Mouse (Mus musculus): Measurements from ENCODE around the gene Clstn3. TPM values are rescaled to one million over a fixed set of nuclear protein-coding genes. Genes with fewer than 3 reads are reported as not detected.

The Clstn3 gene
- polyA plus RNA-seq, 1 experiment = 76.2 TPM

DNA sequence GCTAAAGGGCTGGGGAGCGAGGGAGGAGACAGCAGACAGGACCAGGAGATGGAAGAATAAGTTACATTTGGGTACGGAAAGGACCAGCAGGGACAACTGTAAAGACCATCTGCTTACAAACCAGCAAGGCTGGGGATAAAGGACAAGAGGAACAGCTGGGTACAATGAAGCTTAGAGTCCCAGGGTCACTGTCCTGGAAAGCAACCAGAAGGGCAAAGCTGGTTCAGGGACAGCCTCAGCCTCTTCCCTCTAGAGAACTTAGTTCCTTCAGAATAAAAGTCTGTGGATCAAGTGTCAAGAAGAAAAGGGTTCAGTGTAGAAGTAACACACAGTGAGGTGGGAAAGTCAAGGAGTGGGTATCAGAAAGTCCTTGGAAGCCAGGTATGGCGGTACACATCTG is 6.5 kb upstream of the Clstn3 start:
- Histone ChIP-seq H3K4me3 (replicated peaks) (no peak overlapping the region), H3K9me3 (no peaks in the 10 kb centered on the region), H3K27me3 (replicated peaks) (peaks cover 14% of the 10 kb centered on the region), H3K36me3 (replicated peaks; ENCODE audit: low read length) (no peaks in the 10 kb centered on the region), H3K4me1 (peaks cover 36% of the 10 kb centered on the region)
- no peak for TF ChIP-seq GATA1 (IDR thresholded peaks at IDR 0.05; ENCODE audit: borderline replicate concordance, low read length)
- TF ChIP-seq FLI1 (IDR thresholded peaks at IDR 0.05; ENCODE audit: low read length) = no peak

DNA sequence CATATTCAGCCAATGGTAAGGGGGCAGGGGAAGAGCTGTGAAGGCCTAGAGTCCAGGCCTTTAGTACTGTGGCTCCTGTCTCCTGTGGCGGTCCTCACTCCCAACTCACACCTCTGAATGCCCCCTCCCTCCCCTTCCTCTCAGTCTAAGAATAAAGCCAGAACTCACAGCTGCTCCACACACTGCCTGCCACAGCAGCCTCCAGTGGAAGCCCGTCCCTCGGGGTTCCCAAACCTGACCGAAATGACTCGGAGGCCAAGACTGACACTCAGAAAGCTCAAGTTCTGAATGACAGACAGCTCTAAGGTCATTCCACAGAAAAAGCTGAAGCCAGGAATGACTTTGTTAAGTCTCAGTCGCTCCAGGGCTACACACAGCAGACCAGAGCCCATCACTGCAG is 1.1 kb upstream of the Clstn3 start:
- Histone ChIP-seq H3K36me3 (replicated peaks; ENCODE audit: low read length) (peaks cover 21% of the 10 kb centered on the region), H3K9me3 (no peaks in the 10 kb centered on the region), H3K4me1 (peaks cover 63% of the 10 kb centered on the region), H3K27me3 (replicated peaks) (peaks cover 16% of the 10 kb centered on the region), H3K4me3 (replicated peaks) (no peak overlapping the region)
- no peak for TF ChIP-seq FLI1 (IDR thresholded peaks at IDR 0.05; ENCODE audit: low read length)
- TF ChIP-seq GATA1 (IDR thresholded peaks at IDR 0.05; ENCODE audit: borderline replicate concordance, low read length) = no peak

DNA sequence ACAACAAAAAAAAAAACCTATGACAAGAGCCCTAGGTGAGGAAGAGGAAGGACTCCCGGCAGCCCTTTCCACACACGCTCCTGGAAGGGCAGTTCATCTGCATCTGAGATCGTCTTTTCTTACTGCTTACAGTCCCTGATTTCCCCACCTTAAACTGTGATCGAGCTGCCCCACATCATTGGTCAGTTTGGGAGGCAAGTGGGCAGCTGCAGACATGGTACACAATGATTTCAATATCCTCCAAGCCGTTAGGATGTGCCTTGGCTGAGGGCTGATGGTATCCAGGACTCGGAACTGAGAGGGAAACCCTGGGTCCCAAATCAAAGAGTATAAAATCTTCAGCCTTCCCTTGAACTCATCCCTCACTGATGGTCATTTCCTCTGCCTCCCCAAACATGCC is 705 bp upstream of the Clstn3 start:
- Histone ChIP-seq H3K4me1 (peaks cover 67% of the 10 kb centered on the region), H3K4me3 (replicated peaks) (peak overlapping the region; percentile 31), H3K27me3 (replicated peaks) (peaks cover 14% of the 10 kb centered on the region), H3K9me3 (no peaks in the 10 kb centered on the region), H3K36me3 (replicated peaks; ENCODE audit: low read length) (peaks cover 25% of the 10 kb centered on the region)
- TF ChIP-seq FLI1 (IDR thresholded peaks at IDR 0.05; ENCODE audit: low read length) (no peak), GATA1 (IDR thresholded peaks at IDR 0.05; ENCODE audit: borderline replicate concordance, low read length) (no peak)

DNA sequence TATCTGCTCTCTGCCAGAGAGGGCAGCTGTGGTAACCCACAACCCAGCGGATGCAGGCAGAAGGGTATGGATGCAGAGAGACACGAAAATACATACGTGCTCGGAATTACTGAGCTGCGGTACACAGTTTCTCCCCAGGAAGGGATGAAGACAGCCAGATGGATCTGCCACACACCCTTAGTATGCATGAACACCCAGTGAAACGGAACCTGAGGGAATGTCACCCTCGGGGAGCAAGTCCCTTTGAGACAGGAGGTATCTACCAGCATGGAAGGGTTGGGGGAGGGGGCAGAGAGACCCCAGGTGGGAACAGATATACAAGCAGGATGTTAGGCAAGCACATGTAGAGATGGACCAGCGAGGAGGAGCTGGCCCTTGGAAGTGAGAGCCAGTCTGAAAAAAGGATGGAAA is 708 bp downstream of the Clstn3 start:
- H3K4me1 ChIP-seq = peaks cover 81% of the 10 kb centered on the region
- peak; percentile 30; the same call in 1 of the 2 replicates for TF ChIP-seq FLI1 (IDR thresholded peaks at IDR 0.05; ENCODE audit: low read length)
- TF ChIP-seq GATA1 (IDR thresholded peaks at IDR 0.05; ENCODE audit: borderline replicate concordance, low read length) = no peak
- H3K4me3 ChIP-seq (replicated peaks) = peak overlapping the region; percentile 93
- peaks cover 7% of the 10 kb centered on the region for H3K27me3 ChIP-seq (replicated peaks)
- peaks cover 38% of the 10 kb centered on the region for H3K36me3 ChIP-seq (replicated peaks; ENCODE audit: low read length)
- H3K9me3 ChIP-seq = no peaks in the 10 kb centered on the region

DNA sequence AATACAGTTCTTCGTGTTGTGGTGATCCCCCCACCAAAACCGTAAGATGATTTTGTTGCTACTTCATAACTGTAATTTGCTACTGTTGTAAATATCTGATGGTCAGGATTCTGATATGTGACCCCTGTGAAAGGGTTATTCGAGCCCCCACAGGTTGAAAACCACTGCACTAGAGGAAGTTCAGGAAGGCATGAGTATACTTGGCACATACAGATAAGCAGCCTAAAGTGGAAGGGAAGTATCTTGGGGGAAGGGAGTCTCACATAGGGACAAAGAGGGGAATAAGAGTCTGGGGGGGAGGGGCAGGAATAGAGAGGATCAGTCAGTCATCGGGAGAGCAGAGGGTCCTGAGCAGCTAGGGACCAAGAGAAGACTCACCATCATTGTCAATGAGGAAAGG is 5.2 kb downstream of the Clstn3 start:
- no peaks in the 10 kb centered on the region for H3K9me3 ChIP-seq
- peaks cover 68% of the 10 kb centered on the region for H3K4me1 ChIP-seq
- no peak for TF ChIP-seq FLI1 (IDR thresholded peaks at IDR 0.05; ENCODE audit: low read length)
- TF ChIP-seq GATA1 (IDR thresholded peaks at IDR 0.05; ENCODE audit: borderline replicate concordance, low read length) = no peak
- peaks cover 78% of the 10 kb centered on the region for H3K36me3 ChIP-seq (replicated peaks; ENCODE audit: low read length)
- H3K27me3 ChIP-seq (replicated peaks) = peaks cover 9% of the 10 kb centered on the region
- peak overlapping the region; percentile 5 for H3K4me3 ChIP-seq (replicated peaks)

DNA sequence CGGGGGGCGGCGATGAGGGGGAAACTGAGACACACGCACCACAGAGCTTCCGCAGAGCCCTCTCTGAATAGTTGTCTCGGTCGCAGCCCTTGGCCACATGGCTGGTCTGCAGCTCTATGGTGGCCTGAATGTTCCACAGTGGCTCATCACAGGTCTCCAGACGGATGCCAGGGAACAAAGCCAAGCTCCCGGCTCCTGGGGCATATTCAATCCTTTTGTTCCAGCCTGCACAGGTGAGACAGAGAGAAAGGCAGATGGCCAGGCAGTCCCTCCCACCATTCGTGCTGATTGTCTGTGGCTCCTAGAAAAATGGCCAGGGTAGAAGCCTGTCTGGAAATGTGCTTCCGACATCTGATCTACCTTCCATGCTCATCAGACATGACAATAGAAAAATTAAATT is 6.1 kb downstream of the Clstn3 start:
- Histone ChIP-seq H3K9me3 (no peaks in the 10 kb centered on the region), H3K27me3 (replicated peaks) (peaks cover 7% of the 10 kb centered on the region), H3K36me3 (replicated peaks; ENCODE audit: low read length) (peaks cover 83% of the 10 kb centered on the region), H3K4me3 (replicated peaks) (no peak overlapping the region), H3K4me1 (peaks cover 59% of the 10 kb centered on the region)
- no peak for TF ChIP-seq GATA1 (IDR thresholded peaks at IDR 0.05; ENCODE audit: borderline replicate concordance, low read length)
- no peak for TF ChIP-seq FLI1 (IDR thresholded peaks at IDR 0.05; ENCODE audit: low read length)

DNA sequence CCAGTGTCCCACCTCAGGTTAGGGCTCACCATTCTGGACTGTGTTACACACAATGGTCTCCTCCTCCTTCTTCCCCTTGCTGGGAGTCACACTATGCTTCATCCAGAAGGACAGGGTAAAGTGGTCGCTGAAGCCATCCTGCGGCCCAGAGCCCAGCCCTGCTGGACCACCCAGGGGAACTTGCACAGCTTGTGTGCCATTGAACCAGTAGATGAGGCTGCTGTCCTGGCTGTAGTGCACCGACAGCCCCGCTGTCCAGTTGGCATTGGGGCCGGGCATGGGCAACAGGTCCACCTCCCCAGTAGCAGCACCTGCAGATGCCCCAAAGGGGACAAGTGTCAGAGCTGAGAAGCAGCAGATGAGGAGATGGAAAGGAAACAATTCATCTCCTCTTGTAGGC is 6.8 kb downstream of the Clstn3 start:
- H3K36me3 ChIP-seq (replicated peaks; ENCODE audit: low read length) = peaks cover 89% of the 10 kb centered on the region
- no peak overlapping the region for H3K4me3 ChIP-seq (replicated peaks)
- no peaks in the 10 kb centered on the region for H3K9me3 ChIP-seq
- H3K4me1 ChIP-seq = peaks cover 56% of the 10 kb centered on the region
- TF ChIP-seq FLI1 (IDR thresholded peaks at IDR 0.05; ENCODE audit: low read length) = no peak
- no peak for TF ChIP-seq GATA1 (IDR thresholded peaks at IDR 0.05; ENCODE audit: borderline replicate concordance, low read length)
- H3K27me3 ChIP-seq (replicated peaks) = peaks cover 5% of the 10 kb centered on the region

DNA sequence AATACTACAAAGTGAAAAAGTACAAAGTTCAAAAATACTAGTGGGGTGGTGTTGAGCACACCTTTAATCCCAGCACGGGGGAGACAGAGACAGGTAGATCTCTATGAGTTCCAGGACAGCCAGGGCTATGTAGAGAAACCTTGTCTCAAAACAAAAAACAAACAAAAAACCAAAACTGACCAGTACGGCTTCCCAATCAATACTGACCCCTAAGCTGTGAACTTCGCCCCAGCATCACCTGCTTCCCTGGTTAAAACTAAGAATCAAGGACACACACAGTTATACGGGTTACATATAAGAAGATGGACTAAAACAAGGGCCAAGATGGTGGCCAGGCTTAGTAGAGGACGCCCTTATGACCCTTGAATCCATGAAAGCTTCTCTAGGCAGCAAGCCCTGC is 8.4 kb downstream of the Clstn3 start:
- Histone ChIP-seq H3K36me3 (replicated peaks; ENCODE audit: low read length) (peaks cover 83% of the 10 kb centered on the region), H3K4me3 (replicated peaks) (no peak overlapping the region), H3K9me3 (no peaks in the 10 kb centered on the region), H3K27me3 (replicated peaks) (peaks cover 3% of the 10 kb centered on the region), H3K4me1 (peaks cover 57% of the 10 kb centered on the region)
- TF ChIP-seq GATA1 (IDR thresholded peaks at IDR 0.05; ENCODE audit: borderline replicate concordance, low read length) (no peak), FLI1 (IDR thresholded peaks at IDR 0.05; ENCODE audit: low read length) (no peak)

DNA sequence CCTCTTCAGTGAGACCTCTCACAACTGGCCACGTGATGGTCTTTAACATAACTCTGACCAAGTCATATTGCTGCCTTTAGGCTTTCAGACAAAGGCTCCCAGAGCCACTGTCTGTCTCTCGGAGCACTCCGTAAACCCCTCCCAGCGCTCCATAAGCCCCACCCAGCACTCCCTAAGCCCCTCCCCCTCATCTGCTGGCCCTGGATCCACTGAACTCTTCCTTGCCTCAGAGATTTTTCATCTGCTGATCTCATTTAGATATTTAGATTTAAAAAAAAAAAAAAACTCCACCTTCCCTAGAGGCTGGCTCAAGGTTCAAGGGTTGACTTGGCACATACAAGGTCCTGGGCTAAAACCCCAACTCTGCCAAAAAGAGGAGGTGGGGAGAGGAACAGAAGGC is 10.8 kb downstream of the Clstn3 start:
- peaks cover 86% of the 10 kb centered on the region for H3K36me3 ChIP-seq (replicated peaks; ENCODE audit: low read length)
- TF ChIP-seq FLI1 (IDR thresholded peaks at IDR 0.05; ENCODE audit: low read length) (no peak), GATA1 (IDR thresholded peaks at IDR 0.05; ENCODE audit: borderline replicate concordance, low read length) (no peak)
- no peaks in the 10 kb centered on the region for H3K9me3 ChIP-seq
- H3K27me3 ChIP-seq (replicated peaks) = peaks cover 3% of the 10 kb centered on the region
- H3K4me1 ChIP-seq = peaks cover 54% of the 10 kb centered on the region
- no peak overlapping the region for H3K4me3 ChIP-seq (replicated peaks)

DNA sequence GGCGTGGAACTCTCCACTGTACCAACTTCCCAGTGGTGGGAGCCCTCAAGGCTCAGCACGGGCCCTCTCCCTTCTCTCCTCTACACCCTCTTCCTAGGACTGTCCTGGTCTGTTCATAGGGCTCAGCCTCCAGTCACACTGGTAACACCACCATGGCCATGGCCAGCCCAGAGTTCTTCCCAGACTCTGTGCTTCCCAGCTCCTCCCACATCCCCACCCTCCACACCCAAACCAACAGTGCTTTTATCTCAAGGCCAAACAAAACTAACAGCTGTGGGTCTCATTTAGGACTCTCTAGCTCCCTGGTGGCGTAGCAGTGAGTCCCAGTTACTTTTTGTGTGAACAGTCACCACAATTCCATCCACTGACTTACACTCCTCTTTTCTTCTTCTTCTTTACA is 12.6 kb downstream of the Clstn3 start:
- Histone ChIP-seq H3K36me3 (replicated peaks; ENCODE audit: low read length) (peaks cover 86% of the 10 kb centered on the region), H3K27me3 (replicated peaks) (no peaks in the 10 kb centered on the region), H3K4me3 (replicated peaks) (no peak overlapping the region), H3K9me3 (no peaks in the 10 kb centered on the region), H3K4me1 (peaks cover 49% of the 10 kb centered on the region)
- TF ChIP-seq GATA1 (IDR thresholded peaks at IDR 0.05; ENCODE audit: borderline replicate concordance, low read length) = no peak
- TF ChIP-seq FLI1 (IDR thresholded peaks at IDR 0.05; ENCODE audit: low read length) = no peak

Data from megakaryocyte, embryonic 14.5 days (primary cell).